Mouse (Mus musculus): ENCODE measurements at regions not wholly inside any gene's neighbourhood (a gene's known extent, or its start where the extent isn't known, plus 50 kb on each side); places are given as distances from the start of the nearest gene placed in this dataset.
"Not testable (repeated sequence)": the region's sequence is repeated elsewhere in the genome, so short reads cannot be mapped to it uniquely, and the experiment has no call there.

DNA sequence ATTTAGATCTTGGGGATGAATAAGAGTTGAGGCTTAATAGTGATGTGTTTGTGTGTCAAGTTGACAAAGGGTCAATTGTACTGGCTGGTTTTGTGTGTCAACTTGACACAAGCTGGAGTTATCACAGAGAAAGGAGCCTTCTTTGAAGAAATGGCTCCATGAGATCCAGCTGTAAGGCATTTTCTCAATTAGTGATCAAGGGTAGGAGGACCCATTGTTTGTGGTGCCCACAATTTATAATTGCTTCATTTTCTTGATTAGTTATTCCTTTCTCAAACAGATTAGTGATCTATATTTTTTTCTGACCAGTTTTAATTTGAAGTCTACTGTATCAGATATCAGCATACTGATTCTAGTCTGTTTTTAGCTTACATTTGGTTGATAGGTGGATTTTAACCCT, 313.5 kb upstream of the Nectin3 start:
- not testable (repeated sequence) for DNase-seq (ENCODE audit: low read depth, low spot score)

DNA sequence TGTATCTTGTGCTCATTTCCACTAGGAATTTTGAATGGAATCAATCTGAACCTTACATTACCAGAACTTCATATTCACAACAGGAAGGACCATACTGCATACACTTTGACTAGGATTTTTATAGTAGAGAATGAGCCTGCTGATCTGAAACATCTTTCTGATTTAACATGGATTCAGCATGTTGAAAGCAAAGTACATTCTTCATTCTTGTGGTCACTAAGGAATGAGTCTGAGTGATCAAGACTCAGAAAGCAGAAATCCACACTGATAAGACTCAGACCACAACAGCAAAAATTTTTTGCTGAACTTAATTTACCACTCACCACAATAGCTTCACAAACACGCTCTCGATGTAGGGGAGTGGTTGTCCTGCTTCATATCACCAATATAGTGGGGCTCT, 309.2 kb upstream of the Nectin3 start:
- DNase-seq (ENCODE audit: low read depth, low spot score), result peak; percentile 57

DNA sequence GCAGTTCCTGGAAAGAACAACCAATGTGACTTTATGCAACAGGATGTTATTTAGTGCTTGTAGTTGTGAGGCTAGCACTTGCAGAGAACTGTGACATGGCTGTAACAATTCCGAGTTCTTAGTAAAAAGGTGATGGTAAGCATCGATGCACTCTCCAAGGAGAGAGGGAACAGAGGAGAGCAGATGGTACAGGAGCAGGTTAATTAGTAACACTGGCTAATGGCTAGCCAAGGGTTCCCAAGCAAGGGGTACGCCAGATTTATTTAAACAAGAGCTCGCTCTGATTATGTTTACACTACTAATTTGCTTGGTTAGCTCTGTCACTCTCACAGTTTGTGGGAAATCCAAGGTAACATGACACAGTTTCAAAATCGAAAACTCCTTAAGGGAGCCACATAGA, 278.0 kb upstream of the Nectin3 start:
- DNase-seq (ENCODE audit: low read depth, low spot score), result no peak

DNA sequence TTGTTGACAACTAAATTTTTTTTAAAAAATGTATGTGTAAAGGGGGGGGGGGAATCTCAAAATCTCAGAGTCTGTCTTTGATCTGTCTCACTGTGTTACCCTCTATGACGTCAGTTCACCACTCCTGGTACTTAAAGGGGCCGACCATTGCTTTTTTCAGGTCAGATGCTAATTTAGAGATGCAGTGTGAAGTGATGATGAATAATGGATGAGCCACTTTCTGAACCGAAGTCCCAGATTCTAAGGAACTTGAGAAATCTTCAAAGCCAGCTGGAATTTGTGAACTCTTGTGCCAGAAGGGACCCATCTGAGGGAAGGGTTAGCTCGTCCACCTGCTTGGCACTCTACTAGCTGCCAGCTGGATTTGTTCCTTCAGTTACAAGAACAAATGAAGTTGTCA, 271.1 kb upstream of the Nectin3 start:
- DNase-seq (ENCODE audit: low read depth, low spot score), result no peak

DNA sequence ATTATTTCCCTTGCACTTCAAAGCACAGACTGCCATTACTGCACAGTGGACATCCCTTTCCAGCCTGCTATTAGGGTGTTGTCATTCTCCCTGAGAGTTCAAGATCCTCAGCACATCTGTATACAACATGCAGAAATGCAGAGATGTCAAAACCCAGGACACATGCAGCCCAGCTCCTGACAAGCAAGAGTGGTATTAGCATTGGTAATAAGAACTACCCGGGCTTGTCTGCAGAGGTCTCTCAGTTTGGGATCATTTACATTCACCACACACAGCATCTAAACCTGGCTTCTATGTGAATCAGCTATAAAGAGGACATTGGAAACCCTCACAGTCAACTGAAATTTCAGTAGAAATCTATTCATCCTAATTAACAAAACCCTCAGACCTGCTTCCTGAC, 270.1 kb upstream of the Nectin3 start:
- no peak for DNase-seq (ENCODE audit: low read depth, low spot score)

DNA sequence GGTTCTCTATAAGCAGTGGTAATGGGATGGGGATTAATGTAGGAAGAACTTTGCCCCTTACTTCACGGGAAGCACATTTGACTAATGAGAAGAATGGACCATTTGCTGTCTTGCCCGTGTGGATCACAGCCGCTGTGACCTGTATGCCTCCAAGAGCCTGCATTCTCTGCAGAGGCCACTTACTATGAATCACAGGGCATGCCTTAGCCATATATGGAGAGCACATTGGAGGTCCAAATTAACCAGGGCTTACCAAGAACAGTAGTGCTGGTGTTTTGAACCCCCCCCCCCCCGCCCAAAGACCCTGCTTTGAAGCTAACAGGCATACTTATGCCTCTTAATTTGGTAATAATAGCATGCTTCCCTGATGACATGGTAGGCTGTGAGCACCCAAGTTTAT, 236.8 kb upstream of the Nectin3 start:
- DNase-seq (ENCODE audit: low read depth, low spot score), result no peak

DNA sequence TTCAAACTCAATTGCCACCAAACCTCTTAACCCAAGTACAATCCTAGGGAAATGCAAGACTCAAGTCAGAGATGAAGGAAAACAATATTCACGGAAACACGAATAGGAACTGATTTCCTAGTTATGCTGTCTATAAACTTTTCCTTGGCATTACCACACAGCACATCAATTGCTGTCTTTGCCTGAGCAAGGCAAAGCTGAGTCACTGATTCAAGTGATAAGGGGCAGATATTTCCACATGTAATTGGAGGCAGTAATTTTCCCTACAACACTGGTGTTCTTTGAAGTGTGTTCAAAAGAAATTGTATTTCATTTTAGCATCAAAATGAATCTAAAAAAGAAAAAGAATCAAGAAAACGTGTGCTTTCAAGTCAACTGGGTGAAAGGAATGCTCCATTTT, 230.1 kb upstream of the Nectin3 start:
- no peak for DNase-seq (ENCODE audit: low read depth, low spot score)

DNA sequence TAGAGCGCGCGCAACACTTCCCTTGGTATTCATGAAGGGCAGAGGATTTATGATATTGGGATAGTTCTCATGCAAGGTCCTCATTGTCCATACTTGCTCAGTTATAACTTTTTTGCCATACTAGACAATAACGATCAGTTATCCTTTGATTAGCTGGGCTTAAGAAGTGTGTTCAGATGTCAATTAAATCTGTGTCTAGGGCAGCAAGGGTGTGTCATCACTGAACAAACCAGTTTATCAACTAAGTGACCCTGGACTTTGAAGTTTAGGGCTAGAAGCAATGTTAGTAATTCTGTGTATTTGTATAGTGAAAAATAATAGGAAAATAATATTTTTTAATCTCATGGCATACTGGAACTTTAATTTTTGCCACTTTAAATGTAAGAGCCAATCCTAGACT, 225.3 kb upstream of the Nectin3 start:
- DNase-seq (ENCODE audit: low read depth, low spot score), result no peak

DNA sequence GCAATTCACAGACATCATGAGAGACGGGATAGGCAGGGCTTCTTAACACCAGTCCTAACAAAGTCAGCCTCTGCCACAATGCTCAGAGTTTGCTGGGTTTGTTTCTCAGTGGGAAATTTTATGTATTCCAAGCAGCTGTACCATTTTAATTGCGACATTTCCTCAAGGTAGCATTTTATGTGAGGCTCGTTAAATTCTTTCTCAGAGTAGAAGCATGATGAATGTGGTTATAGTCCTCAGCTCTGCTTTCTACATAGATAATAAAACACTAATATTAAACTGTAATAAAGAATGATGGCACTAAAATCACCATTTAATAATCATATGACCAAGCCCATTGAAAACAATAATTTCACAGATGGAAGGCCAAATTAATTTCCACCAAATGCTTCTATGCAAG, 181.5 kb upstream of the Nectin3 start:
- no peak for DNase-seq (ENCODE audit: low read depth, low spot score)

DNA sequence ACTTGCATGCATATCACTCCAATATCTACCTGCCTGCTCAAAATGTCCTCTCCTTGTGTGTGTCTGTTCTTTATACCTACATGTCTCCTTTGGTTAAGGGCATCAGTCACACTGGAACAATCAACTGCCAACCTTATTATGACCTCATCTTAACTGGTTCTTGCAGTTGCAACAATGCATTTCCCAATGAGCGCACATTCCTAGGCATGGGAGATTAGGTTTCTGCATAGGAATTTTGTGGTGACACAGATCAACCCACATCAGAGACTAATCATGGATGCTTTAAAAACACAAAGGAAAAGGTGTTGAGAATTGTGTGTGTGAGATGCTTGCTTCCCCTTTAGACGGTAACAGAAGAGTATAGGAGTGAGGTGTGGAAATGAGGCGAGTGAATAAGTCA, 171.3 kb upstream of the Nectin3 start:
- DNase-seq (ENCODE audit: low read depth, low spot score), result no peak

DNA sequence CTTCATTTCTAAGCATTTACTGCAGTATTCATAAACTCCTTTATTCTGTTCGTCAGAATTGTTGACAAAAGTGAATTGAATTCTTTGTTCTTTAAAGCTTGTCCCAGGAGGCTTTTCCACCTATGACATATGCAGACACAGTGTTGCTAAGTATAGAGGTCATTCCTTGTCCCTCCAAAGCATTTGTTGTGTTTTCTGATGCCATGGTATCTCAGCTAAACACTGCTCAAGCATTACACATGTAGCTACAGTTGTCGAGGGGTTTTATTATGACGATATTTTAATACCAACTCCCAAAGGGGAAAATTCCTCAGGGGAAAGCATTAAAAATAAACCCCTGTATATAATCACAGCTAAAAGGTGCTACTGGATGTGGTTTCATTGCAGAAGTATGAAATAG, 167.2 kb upstream of the Nectin3 start:
- DNase-seq (ENCODE audit: low read depth, low spot score), result no peak

DNA sequence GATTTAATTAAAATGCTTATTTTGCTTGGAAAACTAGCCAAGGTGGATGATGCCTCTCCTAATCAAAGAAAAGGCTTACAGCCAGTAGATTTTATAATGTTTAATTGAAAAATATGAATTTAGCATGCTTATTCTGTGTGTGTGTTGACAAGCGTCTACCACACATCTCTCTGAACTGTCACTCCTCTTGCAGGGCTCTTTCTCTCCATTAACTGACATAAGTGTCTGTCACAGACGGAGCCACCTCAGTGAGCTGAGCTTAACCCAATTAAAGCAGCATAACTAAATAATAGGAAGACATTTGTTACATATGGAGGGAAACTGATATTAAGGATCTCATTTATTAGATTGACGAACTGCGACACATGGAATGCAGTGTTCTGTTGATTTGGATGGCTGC, 164.7 kb upstream of the Nectin3 start:
- no peak for DNase-seq (ENCODE audit: low read depth, low spot score)

DNA sequence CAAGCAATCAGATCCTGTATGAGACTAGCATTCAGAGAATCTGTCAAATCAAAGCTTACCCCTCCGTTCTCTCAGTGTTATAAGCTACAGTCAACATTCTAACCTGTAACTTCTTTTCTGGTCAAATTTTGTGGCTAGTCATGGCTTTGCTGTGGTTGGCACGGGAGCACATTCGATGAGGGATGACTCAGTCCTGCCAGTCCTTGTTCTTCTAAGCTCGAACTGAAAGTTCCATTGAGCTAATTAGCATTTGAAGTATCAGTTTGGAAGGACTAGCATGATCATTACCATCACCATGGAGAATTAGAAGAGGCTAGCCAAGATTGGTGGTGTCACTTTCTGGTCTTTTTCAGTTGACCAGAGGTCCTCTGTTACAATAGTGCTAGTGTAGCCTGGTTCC, 156.7 kb upstream of the Nectin3 start:
- no peak for DNase-seq (ENCODE audit: low read depth, low spot score)

DNA sequence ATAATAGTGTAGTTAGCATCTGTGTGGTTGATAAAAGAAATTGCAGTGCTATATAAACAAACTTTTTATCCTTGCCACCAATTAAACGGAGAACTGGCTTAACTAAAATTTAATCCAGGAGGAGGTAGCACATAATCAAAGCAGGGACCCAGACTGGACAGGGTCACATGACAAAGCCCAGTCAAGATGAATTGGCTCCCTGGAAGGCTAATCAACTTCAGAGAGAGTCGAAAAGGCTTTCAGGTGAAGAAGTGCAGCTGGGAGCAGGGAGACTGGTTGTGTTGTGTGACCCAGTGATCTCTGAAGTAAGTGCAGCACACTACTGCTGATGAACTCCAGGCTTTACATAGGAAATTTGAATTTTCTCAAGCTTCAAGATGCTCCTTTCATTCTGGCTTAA, 127.5 kb upstream of the Nectin3 start:
- no peak for DNase-seq (ENCODE audit: low read depth, low spot score)

DNA sequence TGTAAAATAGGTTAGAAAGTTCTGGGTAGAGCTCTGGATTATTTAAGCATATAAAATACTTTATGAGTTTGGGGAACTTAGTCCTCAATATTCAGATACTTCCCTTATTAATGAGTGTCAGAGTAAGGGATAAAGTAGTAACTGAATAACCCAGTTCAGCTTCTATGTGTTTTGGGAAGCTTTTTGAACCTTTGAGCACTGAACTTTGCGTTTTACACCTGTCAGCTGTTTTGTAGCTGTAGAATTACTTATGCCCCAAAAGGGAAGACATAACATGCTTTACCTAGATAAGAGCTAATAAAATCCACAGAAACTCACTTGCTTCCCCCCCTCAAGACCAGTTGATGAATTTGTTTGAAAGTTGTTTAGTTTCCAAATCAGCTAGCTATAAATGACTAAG, 124.9 kb upstream of the Nectin3 start:
- no peak for DNase-seq (ENCODE audit: low read depth, low spot score)

DNA sequence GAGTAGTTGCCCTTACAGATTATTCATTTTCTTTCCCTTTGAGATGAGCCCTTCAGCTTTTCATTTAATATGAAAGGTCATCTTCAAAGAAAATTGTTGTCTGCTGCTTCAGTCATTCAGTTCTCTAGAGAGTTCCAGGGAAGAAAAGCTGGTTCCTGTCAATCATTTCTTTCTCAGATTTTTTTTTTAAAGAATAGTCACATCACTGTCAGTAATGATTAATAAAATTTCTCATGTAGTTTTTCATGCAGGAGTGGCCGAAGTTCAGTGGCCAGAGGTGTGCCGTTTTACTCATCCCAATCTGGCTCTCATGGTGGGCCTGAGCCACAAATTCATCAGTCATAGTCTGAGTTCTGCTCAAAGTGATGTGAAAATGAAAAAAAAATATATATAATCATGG, 121.5 kb upstream of the Nectin3 start:
- DNase-seq (ENCODE audit: low read depth, low spot score), result no peak

DNA sequence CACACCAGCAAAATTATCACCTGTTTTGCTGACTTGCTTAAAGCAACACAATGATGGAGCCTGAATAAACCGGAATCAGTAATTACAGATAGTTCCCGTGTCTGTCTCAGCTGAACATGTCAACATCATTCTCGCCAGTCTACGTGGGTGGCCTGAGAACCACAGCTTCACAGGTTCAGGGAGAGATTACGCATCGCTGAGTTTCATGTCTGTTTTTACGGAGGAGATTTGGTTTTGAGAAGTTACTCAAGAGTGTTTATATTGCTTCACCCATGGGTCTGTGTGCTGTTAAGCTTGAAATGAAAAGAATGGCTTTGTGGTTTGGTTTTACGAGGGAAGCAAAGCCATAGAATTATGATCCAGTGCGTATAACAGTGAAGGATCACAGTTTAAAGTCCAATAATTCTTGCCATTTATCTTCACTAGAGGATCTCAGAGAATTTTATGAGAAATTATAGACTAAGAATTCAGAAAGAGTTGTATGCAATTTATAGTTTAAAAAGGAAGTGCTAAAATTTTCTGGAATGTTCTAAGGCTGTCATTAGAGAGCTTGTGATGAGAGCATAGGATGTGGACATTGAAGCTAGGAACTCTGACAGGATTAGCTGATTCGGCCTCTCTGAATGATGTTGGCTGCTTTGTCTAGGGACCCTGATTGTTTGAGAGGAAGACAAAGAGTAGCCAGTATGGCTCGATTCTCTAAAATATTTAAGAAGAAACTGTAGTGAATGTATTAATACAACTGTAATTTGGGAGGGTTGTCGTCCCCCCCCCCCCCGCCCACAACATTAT, 119.4 kb upstream of the Nectin3 start:
- no peak for DNase-seq (ENCODE audit: low read depth, low spot score)

DNA sequence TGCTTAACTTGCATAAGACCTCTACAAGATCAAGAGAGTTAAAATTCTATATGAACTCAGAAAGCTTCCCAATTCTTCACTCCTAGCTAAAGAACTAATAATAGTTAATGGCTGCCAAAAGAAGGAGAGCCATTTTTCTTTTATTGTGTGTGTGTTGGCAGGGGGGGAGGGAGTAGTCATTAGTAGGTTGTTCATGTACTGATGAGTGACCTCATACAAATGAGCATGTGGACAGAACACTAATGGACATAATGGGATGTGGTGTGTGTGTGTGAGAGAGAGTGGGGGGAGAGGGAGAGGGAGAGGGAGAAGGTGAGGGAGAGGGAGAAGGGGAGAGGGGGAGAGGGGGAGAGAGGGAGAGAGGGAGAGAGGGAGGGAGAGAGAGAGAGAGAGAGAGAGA, 118.3 kb upstream of the Nectin3 start:
- DNase-seq (ENCODE audit: low read depth, low spot score), result no peak

DNA sequence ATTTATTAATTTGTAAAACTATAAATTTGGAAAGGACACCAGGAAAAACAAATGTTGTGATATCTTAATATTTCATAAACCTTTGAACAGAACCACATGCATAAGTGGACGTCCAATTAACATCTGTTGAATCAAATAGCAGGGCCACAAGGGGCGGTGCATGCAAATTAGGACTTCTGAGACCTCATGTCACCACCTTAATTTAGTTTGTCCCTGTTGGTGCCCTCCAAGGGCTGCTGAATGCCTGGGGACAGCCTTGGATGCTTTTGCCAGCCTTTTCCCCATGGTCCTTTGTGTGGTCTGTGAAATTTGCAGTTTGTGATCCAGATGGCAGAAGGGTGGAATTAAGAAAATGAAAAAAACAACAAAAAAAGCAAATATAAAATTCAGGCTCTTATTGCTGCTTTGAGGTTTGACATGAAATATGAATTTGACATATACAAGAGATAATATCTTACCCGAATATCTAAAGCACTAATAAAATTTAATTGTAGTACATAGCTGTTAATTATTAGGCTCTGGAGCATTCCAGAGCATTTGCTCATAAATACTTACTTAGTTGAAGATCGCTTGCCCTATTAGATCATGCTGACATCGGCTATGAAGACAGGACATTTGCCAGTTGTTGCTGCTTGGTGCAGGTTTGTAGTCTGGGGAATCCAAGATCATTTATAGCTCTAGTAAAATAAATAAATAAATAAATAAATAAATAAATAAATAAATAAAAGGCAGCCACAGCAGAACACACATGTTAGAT, 114.9 kb upstream of the Nectin3 start:
- DNase-seq (ENCODE audit: low read depth, low spot score), result no peak

DNA sequence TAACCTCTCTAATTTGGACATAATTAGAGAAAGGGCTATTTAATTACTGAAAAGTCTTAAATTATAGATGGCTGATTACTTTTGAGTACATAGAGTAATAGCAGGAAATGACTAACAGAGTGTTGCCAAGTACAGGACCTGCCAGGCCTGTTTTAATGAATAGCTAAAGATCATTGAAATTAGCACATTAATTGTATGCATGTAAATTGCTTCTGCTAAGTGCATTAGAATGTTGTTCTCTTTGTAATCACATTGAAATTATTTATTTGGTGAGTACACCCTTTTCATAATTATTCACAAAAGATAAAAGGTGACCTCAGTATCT, 107.5 kb upstream of the Nectin3 start:
- DNase-seq (ENCODE audit: low read depth, low spot score), result no peak

DNA sequence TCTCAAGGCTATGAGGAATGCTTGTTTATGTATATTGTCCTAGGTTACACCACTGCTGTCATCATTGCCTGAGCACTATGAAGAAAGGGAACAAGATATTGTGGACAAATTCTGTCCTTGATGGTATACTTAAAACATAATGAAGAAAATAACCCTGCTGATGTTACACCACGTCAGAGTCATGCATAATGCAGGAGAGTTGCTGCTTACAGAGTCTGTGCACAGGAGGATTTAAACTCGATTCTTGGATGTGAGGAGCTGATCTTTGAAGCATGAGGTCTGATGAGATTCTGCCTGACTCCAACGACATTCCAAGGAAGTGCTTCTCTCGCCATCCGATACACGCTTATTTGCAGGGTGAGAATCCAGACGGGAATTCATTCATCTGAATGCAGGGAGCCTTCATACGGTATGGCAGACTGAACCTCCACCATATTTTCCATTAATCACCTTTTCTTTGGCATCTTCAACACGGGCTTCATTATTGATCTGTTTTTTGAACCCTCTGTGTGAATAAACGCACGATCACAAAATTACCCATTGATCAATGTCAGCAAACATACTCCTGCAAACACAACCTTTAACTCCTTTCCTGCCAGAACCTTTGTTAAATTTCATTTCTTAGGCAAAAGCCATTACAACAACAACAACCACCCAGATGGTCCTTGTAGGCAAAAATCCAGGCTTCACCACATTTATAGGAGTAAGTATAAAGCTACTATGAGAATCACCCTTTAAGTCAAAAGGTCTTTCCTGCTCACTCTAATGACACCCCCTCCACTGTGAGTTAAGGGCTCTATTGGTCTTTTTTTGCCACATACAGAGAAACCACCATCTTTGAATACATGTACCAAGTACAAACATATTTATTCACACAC, 106.9 kb upstream of the Nectin3 start:
- no peak for DNase-seq (ENCODE audit: low read depth, low spot score)

DNA sequence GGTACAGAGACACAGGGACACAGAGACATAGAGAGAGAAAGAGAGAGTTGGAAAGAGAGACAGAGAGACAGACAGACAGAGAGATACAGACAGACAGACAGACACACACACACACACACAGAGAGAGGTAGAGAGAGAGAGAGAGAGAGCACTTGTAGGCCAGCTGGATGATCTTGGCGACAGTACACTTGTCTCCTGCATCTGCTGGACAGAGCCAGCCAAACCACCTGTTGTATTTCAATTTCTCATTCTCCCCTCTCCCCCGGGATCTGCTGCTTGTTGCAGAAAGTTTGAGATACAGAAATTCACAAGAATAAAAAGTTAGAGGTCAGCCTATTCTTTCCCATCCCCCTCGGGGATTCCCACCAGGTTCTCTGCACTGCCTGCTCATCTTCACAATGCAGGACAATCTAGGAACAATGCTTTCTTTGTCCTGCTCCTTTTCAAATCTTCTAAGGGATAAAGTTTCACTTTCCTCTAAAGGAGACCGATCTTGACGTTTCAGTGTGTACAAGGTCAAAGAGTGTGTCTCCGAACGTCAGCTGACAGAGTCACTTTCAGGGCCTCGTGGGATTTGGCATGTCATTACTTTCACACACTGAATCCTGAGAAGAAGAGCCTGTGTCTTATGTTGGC, 94.4 kb upstream of the Nectin3 start:
- DNase-seq (ENCODE audit: low read depth, low spot score), result no peak
